Mouse (Mus musculus): ENCODE results near the gene Ankrd65. TPM values are rescaled to one million over a fixed set of nuclear protein-coding genes. Genes with fewer than 3 reads are reported as not detected.

The Ankrd65 gene
- polyA plus RNA-seq, 1 experiment: not detected

DNA sequence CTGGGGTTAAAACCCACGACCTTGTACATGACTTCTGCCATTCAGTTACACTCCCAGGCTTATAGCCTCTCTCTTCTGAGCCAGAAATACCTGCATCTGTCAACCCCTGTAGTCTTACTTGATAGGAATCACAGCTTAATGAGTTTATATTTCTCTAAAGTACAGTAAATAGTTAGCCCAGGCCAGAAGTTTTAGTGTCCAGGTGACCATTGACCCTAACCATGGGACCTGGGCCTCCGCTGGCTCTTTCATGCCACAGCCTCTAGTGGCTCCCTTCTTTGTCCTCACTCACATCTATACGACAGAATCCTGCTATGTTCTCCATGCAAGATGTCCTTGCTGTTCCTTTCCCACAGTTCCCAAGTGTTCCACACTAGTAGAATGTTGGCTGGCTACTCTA lies 17.6 kb downstream of the Ankrd65 start:
- Histone ChIP-seq H3K4me1 (ENCODE audit: control insufficient read depth, insufficient read depth, low read length) (peaks cover 16% of the 10 kb centered on the region), H3K27ac (ENCODE audit: insufficient read depth, low read depth, low read length) (no peak overlapping the region), H3K4me3 (ENCODE audit: insufficient read depth, low read length) (no peak overlapping the region)
- TF ChIP-seq POLR2A (IDR thresholded peaks at IDR 0.05; ENCODE audit: borderline replicate concordance, low read depth, low read length): no peak
- no peak for TF ChIP-seq CTCF (IDR thresholded peaks at IDR 0.05; ENCODE audit: low read depth, low read length)

DNA sequence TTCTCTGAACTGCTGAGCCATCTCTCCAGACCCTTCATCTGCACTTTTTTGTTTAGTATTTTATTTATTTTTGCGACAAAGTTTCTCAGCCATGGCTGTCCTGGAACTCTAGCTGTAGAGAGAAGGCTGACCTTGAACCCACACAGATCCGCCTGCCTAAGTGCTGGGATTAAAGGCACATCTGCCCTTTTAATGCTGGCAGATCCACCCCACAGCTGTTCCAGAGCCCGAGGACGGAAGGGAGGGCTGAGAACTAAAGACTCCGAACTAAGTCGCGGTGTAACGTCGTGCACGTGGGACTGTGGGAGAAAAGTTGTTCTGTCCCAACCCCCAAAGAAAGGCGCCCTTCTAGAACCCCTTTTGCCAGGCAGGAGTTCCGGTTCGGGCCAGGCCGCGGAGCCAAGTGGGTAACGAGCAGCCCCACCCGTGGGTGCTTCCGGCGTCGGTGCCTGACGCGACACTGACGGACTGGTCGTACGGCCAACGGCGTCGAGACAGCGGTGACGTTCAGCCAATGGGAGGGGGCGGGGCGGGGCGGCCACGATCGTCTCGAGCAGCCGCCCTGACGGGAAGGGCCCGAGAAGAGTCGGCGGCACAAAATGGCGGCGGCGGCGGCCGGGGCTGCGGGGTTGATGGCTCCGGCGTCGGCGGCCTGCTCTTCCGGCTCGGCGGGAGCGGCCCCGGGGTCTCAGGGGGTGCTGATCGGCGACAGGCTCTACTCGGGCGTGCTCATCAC lies 21.9 kb downstream of the Ankrd65 start, which contains the start of gene Ccnl2:
Gene Ccnl2 (plus strand): TSS at position 561 of the 736 bp plus-strand sequence.
- TF ChIP-seq POLR2A (IDR thresholded peaks at IDR 0.05; ENCODE audit: borderline replicate concordance, low read depth, low read length): no peak
- no peak for TF ChIP-seq CTCF (IDR thresholded peaks at IDR 0.05; ENCODE audit: low read depth, low read length)
- peaks cover 15% of the 10 kb centered on the region for H3K4me1 ChIP-seq (ENCODE audit: control insufficient read depth, insufficient read depth, low read length)
- H3K4me3 ChIP-seq (ENCODE audit: insufficient read depth, low read length): peak within 1 kb of the TSS; percentile 97
- peak within 1 kb of the TSS; percentile 90 for H3K27ac ChIP-seq (ENCODE audit: insufficient read depth, low read depth, low read length)

DNA sequence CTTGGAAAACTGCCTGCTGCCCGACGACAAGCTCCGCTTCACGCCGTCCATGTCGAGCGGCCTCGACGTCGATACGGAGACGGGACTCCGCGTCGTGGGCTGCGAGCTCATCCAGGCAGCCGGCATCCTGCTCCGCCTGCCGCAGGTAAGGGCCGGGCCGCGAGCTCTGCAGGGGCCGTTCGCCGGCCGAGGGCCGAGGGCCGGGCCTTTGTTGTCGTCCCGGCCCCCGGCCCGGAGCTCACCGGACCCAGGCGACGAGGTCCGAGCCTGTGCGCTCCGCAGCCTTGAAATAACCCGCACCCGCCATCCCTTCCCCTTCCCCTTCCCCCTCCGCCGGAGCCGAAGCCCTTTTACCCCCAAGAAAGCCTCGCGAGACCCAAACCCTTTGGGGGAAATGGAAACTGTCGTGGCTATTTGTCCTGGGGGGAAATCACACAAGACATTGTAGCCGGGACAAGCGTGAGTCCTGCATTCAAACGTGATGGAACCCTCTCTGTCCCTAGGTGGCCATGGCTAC lies 22.5 kb downstream of the Ankrd65 start:
- Histone ChIP-seq H3K27ac (ENCODE audit: insufficient read depth, low read depth, low read length) (peak overlapping the region; percentile 76), H3K4me3 (ENCODE audit: insufficient read depth, low read length) (peak overlapping the region; percentile 97), H3K4me1 (ENCODE audit: control insufficient read depth, insufficient read depth, low read length) (peaks cover 15% of the 10 kb centered on the region)
- TF ChIP-seq CTCF (IDR thresholded peaks at IDR 0.05; ENCODE audit: low read depth, low read length) (no peak), POLR2A (IDR thresholded peaks at IDR 0.05; ENCODE audit: borderline replicate concordance, low read depth, low read length) (no peak)

DNA sequence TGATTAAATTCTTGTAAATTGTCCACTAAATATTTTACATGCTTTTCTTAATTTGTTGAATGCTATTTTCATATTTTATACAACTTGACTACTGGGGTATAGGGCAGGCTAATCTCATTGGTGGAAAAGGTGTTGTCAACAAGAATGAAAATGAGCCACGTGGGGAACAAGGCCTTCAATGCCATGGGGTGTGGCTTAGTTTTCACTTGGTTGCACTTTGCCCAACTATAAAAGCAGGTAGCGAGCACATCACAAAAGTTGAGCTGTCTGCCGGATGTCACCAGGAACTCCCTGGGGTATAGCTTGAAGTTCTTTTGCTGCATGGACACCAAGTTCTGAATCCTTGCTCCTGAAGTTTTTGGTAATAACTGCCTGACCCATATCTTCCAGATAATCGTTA lies 27.3 kb downstream of the Ankrd65 start:
- H3K4me1 ChIP-seq (ENCODE audit: control insufficient read depth, insufficient read depth, low read length): peaks cover 9% of the 10 kb centered on the region
- H3K27ac ChIP-seq (ENCODE audit: insufficient read depth, low read depth, low read length): no peak overlapping the region
- H3K4me3 ChIP-seq (ENCODE audit: insufficient read depth, low read length): no peak overlapping the region
- TF ChIP-seq CTCF (IDR thresholded peaks at IDR 0.05; ENCODE audit: low read depth, low read length): no peak
- TF ChIP-seq POLR2A (IDR thresholded peaks at IDR 0.05; ENCODE audit: borderline replicate concordance, low read depth, low read length): no peak

GRCm38 (mm10) chr4:155821025-155821424 lies 30.8 kb downstream of the Ankrd65 start:
- TF ChIP-seq POLR2A (IDR thresholded peaks at IDR 0.05; ENCODE audit: borderline replicate concordance, low read depth, low read length) (no peak), CTCF (IDR thresholded peaks at IDR 0.05; ENCODE audit: low read depth, low read length) (peak; percentile 45; the same call in 1 of the 2 replicates)

DNA sequence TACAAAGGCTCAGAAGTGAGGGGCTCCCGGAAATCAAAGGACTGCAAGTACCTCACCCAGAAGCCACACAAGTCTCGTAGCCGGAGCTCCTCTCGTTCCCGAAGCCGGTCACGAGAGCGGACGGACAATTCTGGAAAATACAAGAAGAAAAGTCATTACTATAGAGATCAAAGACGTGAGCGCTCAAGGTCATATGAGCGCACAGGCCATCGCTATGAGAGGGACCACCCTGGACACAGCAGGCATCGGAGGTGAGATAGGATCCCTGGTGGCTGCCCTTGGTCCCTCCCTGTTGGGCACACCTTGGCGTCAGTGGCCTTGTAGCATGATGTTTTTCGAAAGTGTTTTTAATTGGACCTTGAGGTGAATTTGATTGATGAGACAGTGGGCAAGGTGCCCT lies 33.2 kb downstream of the Ankrd65 start:
- no peak overlapping the region for H3K4me3 ChIP-seq (ENCODE audit: insufficient read depth, low read length)
- H3K27ac ChIP-seq (ENCODE audit: insufficient read depth, low read depth, low read length): no peak overlapping the region
- TF ChIP-seq CTCF (IDR thresholded peaks at IDR 0.05; ENCODE audit: low read depth, low read length) (no peak), POLR2A (IDR thresholded peaks at IDR 0.05; ENCODE audit: borderline replicate concordance, low read depth, low read length) (no peak)
- H3K4me1 ChIP-seq (ENCODE audit: control insufficient read depth, insufficient read depth, low read length): no peaks in the 10 kb centered on the region

More at GRCm38 (mm10) chr4:155821025-155821424, 30.8 kb downstream of the Ankrd65 start:
- Histone ChIP-seq H3K4me3 (ENCODE audit: insufficient read depth, low read length) (no peak overlapping the region), H3K4me1 (ENCODE audit: control insufficient read depth, insufficient read depth, low read length) (no peaks in the 10 kb centered on the region), H3K27ac (ENCODE audit: insufficient read depth, low read depth, low read length) (no peak overlapping the region)

DNA sequence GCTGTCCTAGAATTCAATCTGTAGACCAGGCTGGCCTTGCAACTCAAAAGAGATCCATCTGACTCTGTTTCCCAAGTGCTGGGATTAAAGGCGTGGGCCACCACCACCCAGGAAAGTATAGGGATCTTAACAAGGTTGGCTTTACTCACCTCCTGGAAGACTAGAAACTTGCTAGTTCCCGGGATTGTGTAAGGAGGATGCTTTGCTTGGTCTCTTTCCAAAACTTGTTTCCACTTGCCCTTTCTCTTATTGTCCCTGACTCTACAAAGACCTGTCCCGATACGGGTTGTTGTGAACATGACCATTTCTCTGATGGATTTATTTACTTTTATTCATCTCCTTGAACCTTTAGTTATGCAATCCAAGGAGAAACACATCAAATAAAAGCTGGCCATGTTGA lies 39.6 kb downstream of the Ankrd65 start:
- H3K4me1 ChIP-seq (ENCODE audit: control insufficient read depth, insufficient read depth, low read length): peaks cover 26% of the 10 kb centered on the region
- H3K27ac ChIP-seq (ENCODE audit: insufficient read depth, low read depth, low read length): no peak overlapping the region
- H3K4me3 ChIP-seq (ENCODE audit: insufficient read depth, low read length): no peak overlapping the region
- TF ChIP-seq CTCF (IDR thresholded peaks at IDR 0.05; ENCODE audit: low read depth, low read length): no peak
- no peak for TF ChIP-seq POLR2A (IDR thresholded peaks at IDR 0.05; ENCODE audit: borderline replicate concordance, low read depth, low read length)

- no peak for TF ChIP-seq POLR2A (IDR thresholded peaks at IDR 0.05; ENCODE audit: borderline replicate concordance, low read depth, low read length)
- TF ChIP-seq CTCF (IDR thresholded peaks at IDR 0.05; ENCODE audit: low read depth, low read length): no peak
- Histone ChIP-seq H3K4me3 (ENCODE audit: insufficient read depth, low read length) (peak overlapping the region; percentile 21), H3K27ac (ENCODE audit: insufficient read depth, low read depth, low read length) (no peak overlapping the region), H3K4me1 (ENCODE audit: control insufficient read depth, insufficient read depth, low read length) (peaks cover 26% of the 10 kb centered on the region)
Measured at GRCm38 (mm10) chr4:155830596-155830995, 40.4 kb downstream of the Ankrd65 start.

DNA sequence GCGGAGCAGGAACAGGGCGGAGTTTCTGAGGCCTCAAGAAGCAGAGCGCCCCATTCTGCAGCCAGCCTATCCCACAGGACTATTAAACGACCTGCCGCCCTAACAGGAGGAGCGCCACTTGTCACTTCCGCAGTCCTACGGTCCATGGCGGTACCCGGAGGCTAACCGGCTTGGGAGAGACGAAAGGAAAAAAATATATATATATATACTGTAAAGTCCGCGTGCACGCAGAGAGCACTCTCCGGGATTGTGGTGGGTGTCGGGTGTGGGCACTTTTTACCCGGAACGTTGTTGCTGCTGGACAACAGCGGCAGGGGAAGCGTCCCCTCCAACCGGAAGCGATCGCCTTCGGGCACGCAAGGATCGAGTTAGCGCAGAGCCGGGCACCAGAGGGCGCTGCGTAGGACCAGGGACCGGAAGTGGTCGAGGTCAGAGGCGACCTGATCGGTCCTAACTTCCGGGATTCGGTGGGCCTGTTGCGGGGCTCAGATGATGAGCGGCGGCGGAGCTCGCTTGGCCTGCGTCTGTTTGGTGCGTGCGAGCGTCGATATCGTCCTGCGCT lies 41.0 kb downstream of the Ankrd65 start, which contains the start of gene Aurkaip1:
Gene Aurkaip1 (plus strand): TSS at position 68 of the 562 bp plus-strand sequence.
- H3K4me3 ChIP-seq (ENCODE audit: insufficient read depth, low read length): peak within 1 kb of the TSS; percentile 91
- TF ChIP-seq CTCF (IDR thresholded peaks at IDR 0.05; ENCODE audit: low read depth, low read length) (no peak; the same call in 1 of the 2 replicates), POLR2A (IDR thresholded peaks at IDR 0.05; ENCODE audit: borderline replicate concordance, low read depth, low read length) (no peak)
- peaks cover 26% of the 10 kb centered on the region for H3K4me1 ChIP-seq (ENCODE audit: control insufficient read depth, insufficient read depth, low read length)
- H3K27ac ChIP-seq (ENCODE audit: insufficient read depth, low read depth, low read length): peak within 1 kb of the TSS; percentile 83

DNA sequence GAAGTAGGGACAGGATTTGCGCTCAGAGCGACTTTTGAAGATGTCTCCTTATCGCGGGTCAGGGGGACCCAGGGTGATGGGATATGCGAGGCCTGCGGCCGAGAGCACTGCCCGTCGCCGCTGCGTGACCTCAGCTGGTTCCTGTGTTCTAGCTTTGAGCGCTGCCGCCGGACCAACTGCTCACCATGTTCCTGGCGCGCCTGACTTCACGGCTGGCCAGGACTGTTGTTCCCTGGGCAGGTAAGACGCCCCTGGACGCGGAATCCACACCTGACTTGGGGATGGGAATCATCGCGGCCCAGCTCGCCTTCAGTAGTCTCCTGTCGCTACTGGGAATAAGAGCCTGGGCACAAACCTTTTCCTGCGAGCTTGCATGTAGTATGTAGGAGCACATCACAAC lies 41.6 kb downstream of the Ankrd65 start:
- TF ChIP-seq CTCF (IDR thresholded peaks at IDR 0.05; ENCODE audit: low read depth, low read length) (no peak), POLR2A (IDR thresholded peaks at IDR 0.05; ENCODE audit: borderline replicate concordance, low read depth, low read length) (no peak)
- Histone ChIP-seq H3K27ac (ENCODE audit: insufficient read depth, low read depth, low read length) (peak overlapping the region; percentile 54), H3K4me1 (ENCODE audit: control insufficient read depth, insufficient read depth, low read length) (peaks cover 26% of the 10 kb centered on the region), H3K4me3 (ENCODE audit: insufficient read depth, low read length) (peak overlapping the region; percentile 91)

Measured in bone marrow macrophage, adult 2 months (primary cell).